Mouse (Mus musculus): ENCODE measurements around the gene Ddx4.

The Ddx4 gene

DNA sequence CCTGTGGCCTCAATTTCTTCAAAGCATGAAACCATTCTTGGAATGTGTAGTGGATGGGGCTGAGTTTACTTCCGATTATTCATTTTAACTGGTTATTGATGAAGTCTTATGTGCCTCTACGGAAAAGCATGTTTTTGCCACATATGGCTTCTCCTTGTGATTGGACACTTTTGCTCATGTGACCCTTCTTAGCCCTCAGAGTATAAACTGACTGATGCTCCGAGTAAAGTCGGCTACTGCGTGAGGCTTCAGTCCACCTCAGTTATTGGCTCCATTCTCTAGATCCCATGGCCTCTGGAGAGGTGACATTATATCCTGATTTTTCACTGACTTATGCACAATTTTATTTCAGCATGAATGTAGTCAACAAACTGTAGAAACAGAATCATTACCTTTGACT, 99.0 kb downstream of the Ddx4 start:
- no peak for DNase-seq (ENCODE audit: low spot score)

DNA sequence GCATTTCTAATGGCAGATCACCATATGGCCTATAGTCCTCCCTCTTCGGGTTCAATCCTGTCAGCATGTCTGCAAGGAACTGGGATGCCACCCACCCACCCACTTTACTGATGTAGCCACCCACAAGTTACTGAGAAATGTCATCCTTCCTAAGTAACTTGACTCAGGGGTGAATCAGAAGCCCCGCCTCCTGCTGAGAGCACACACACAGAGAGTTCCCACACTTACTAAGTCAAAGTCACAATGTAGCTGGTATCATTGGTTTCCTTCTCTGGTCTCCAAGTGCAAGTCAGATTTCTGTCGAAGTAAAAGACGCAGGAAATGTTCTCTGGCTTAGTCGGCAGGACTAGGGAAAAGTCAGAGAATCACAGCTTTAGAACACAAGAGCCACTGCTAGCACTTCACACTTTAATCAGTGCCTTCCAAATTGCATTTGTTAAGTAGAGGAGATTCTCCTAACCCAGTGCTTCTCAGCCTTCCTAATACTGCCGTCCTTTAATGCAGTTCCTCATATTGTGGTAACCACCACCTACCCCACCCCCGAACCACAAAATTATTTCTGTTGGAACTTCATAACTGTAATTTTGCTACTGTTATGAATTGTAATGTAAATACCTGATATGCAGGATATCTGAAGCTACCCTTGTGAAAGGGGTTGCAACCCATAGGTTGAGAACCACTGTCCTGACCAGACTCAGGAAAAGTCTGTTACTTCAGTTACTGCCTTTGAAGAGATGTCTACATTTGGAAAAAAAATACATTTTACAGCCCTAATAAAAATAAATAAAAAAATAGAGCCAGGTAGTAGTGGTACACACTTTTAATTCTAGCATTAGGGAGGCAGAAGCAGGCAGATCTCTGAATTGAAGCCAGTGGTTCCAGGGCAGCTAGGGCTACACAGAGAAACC, 100.4 kb downstream of the Ddx4 start:
- no peak for DNase-seq (ENCODE audit: low spot score)
